Mouse (Mus musculus): ENCODE data around the gene Usp21.
"Not testable (repeated sequence)": the region's sequence is repeated elsewhere in the genome, so short reads cannot be mapped to it uniquely, and the experiment has no call there.

Gene Usp21

GRCm38 (mm10) chr1:171287136-171288081 is at the start of gene Usp21:
Gene Usp21 (minus strand): TSS chr1:171287991.
- Histone ChIP-seq H3K27me3 (ENCODE audit: control insufficient read depth, insufficient read depth, low read length, poor library complexity, severe bottlenecking) (no peaks in the 10 kb centered on the region), H3K36me3 (ENCODE audit: control insufficient read depth, insufficient read depth, low read length, poor library complexity, severe bottlenecking) (peaks cover 2% of the 10 kb centered on the region; the same call in 1 of the 2 replicates)

GRCm38 (mm10) chr1:171330216-171330560 is 42.4 kb upstream of the Usp21 start:
- H3K36me3 ChIP-seq (ENCODE audit: control insufficient read depth, insufficient read depth, low read length, poor library complexity, severe bottlenecking) = no peaks in the 10 kb centered on the region
- no peak for DNase-seq (ENCODE audit: low read depth, low spot score)

More at GRCm38 (mm10) chr1:171287136-171288081, at the start of gene Usp21:
- peak; percentile 93 for DNase-seq (ENCODE audit: low read depth, low spot score)

GRCm38 (mm10) chr1:171329433-171330215 is 41.8 kb upstream of the Usp21 start:
- Histone ChIP-seq H3K27me3 (ENCODE audit: control insufficient read depth, insufficient read depth, low read length, poor library complexity, severe bottlenecking) (no peaks in the 10 kb centered on the region; the same call in 1 of the 2 replicates), H3K36me3 (ENCODE audit: control insufficient read depth, insufficient read depth, low read length, poor library complexity, severe bottlenecking) (no peaks in the 10 kb centered on the region)
- DNase-seq (ENCODE audit: low read depth, low spot score) = peak; percentile 37

More at GRCm38 (mm10) chr1:171330216-171330560, 42.4 kb upstream of the Usp21 start:
- no peaks in the 10 kb centered on the region for H3K27me3 ChIP-seq (ENCODE audit: control insufficient read depth, insufficient read depth, low read length, poor library complexity, severe bottlenecking)

GRCm38 (mm10) chr1:171328839-171329432 is 41.1 kb upstream of the Usp21 start, which contains the start of gene Dedd:
Gene Dedd (plus strand): TSS chr1:171329145.
- DNase-seq (ENCODE audit: low read depth, low spot score) = peak; percentile 94
- no peaks in the 10 kb centered on the region; the same call in 1 of the 2 replicates for H3K27me3 ChIP-seq (ENCODE audit: control insufficient read depth, insufficient read depth, low read length, poor library complexity, severe bottlenecking)
- 0 out of 2 replicates have a peak, but pooled peaks cover 1% of the 10 kb centered on the region for H3K36me3 ChIP-seq (ENCODE audit: control insufficient read depth, insufficient read depth, low read length, poor library complexity, severe bottlenecking)

- no peaks in the 10 kb centered on the region; the same call in 1 of the 2 replicates for H3K27me3 ChIP-seq (ENCODE audit: control insufficient read depth, insufficient read depth, low read length, poor library complexity, severe bottlenecking)
- DNase-seq (ENCODE audit: low read depth, low spot score) = peak; percentile 14
- 0 out of 2 replicates have a peak, but pooled peaks cover 1% of the 10 kb centered on the region for H3K36me3 ChIP-seq (ENCODE audit: control insufficient read depth, insufficient read depth, low read length, poor library complexity, severe bottlenecking)
Observed at GRCm38 (mm10) chr1:171328244-171328643, 40.5 kb upstream of the Usp21 start.

GRCm38 (mm10) chr1:171326588-171326987 is 38.8 kb upstream of the Usp21 start:
- not testable (repeated sequence) for H3K27me3 ChIP-seq (ENCODE audit: control insufficient read depth, insufficient read depth, low read length, poor library complexity, severe bottlenecking); H3K36me3 ChIP-seq (ENCODE audit: control insufficient read depth, insufficient read depth, low read length, poor library complexity, severe bottlenecking)

GRCm38 (mm10) chr1:171325571-171325970 is 37.8 kb upstream of the Usp21 start:
- no peaks in the 10 kb centered on the region; the same call in 1 of the 2 replicates for H3K27me3 ChIP-seq (ENCODE audit: control insufficient read depth, insufficient read depth, low read length, poor library complexity, severe bottlenecking)
- no peak for DNase-seq (ENCODE audit: low read depth, low spot score)
- H3K36me3 ChIP-seq (ENCODE audit: control insufficient read depth, insufficient read depth, low read length, poor library complexity, severe bottlenecking) = 0 out of 2 replicates have a peak, but pooled peaks cover 1% of the 10 kb centered on the region

More at GRCm38 (mm10) chr1:171326588-171326987, 38.8 kb upstream of the Usp21 start:
- DNase-seq (ENCODE audit: low read depth, low spot score) = peak; percentile 51

- Histone ChIP-seq H3K27me3 (ENCODE audit: control insufficient read depth, insufficient read depth, low read length, poor library complexity, severe bottlenecking) (no peaks in the 10 kb centered on the region; the same call in 1 of the 2 replicates), H3K36me3 (ENCODE audit: control insufficient read depth, insufficient read depth, low read length, poor library complexity, severe bottlenecking) (0 out of 2 replicates have a peak, but pooled peaks cover 1% of the 10 kb centered on the region)
- DNase-seq (ENCODE audit: low read depth, low spot score) = no peak
Observed at GRCm38 (mm10) chr1:171322012-171322411, 34.2 kb upstream of the Usp21 start.

GRCm38 (mm10) chr1:171321415-171321814 is 33.6 kb upstream of the Usp21 start:
- peak; percentile 60 for DNase-seq (ENCODE audit: low read depth, low spot score)

GRCm38 (mm10) chr1:171320151-171320550 is 32.4 kb upstream of the Usp21 start:
- H3K27me3 ChIP-seq (ENCODE audit: control insufficient read depth, insufficient read depth, low read length, poor library complexity, severe bottlenecking) = no peaks in the 10 kb centered on the region; the same call in 1 of the 2 replicates

More at GRCm38 (mm10) chr1:171321415-171321814, 33.6 kb upstream of the Usp21 start:
- 0 out of 2 replicates have a peak, but pooled peaks cover 1% of the 10 kb centered on the region for H3K36me3 ChIP-seq (ENCODE audit: control insufficient read depth, insufficient read depth, low read length, poor library complexity, severe bottlenecking)
- no peaks in the 10 kb centered on the region; the same call in 1 of the 2 replicates for H3K27me3 ChIP-seq (ENCODE audit: control insufficient read depth, insufficient read depth, low read length, poor library complexity, severe bottlenecking)

GRCm38 (mm10) chr1:171319748-171320147 is 32.0 kb upstream of the Usp21 start:
- Histone ChIP-seq H3K36me3 (ENCODE audit: control insufficient read depth, insufficient read depth, low read length, poor library complexity, severe bottlenecking) (0 out of 2 replicates have a peak, but pooled peaks cover 1% of the 10 kb centered on the region), H3K27me3 (ENCODE audit: control insufficient read depth, insufficient read depth, low read length, poor library complexity, severe bottlenecking) (no peaks in the 10 kb centered on the region)
- no peak for DNase-seq (ENCODE audit: low read depth, low spot score)

More at GRCm38 (mm10) chr1:171320151-171320550, 32.4 kb upstream of the Usp21 start:
- H3K36me3 ChIP-seq (ENCODE audit: control insufficient read depth, insufficient read depth, low read length, poor library complexity, severe bottlenecking) = 0 out of 2 replicates have a peak, but pooled peaks cover 1% of the 10 kb centered on the region
- DNase-seq (ENCODE audit: low read depth, low spot score) = no peak

- no peak for DNase-seq (ENCODE audit: low read depth, low spot score)
- Histone ChIP-seq H3K27me3 (ENCODE audit: control insufficient read depth, insufficient read depth, low read length, poor library complexity, severe bottlenecking) (no peaks in the 10 kb centered on the region), H3K36me3 (ENCODE audit: control insufficient read depth, insufficient read depth, low read length, poor library complexity, severe bottlenecking) (no peaks in the 10 kb centered on the region)
Observed at GRCm38 (mm10) chr1:171309321-171309720, 21.5 kb upstream of the Usp21 start.

- H3K27me3 ChIP-seq (ENCODE audit: control insufficient read depth, insufficient read depth, low read length, poor library complexity, severe bottlenecking); H3K36me3 ChIP-seq (ENCODE audit: control insufficient read depth, insufficient read depth, low read length, poor library complexity, severe bottlenecking): not testable (repeated sequence)
Observed at GRCm38 (mm10) chr1:171306157-171306556, 18.4 kb upstream of the Usp21 start.

GRCm38 (mm10) chr1:171298226-171298625 is 10.4 kb upstream of the Usp21 start:
- Histone ChIP-seq H3K27me3 (ENCODE audit: control insufficient read depth, insufficient read depth, low read length, poor library complexity, severe bottlenecking) (no peaks in the 10 kb centered on the region), H3K36me3 (ENCODE audit: control insufficient read depth, insufficient read depth, low read length, poor library complexity, severe bottlenecking) (no peaks in the 10 kb centered on the region)
- DNase-seq (ENCODE audit: low read depth, low spot score) = no peak

More at GRCm38 (mm10) chr1:171306157-171306556, 18.4 kb upstream of the Usp21 start:
- not testable (repeated sequence) for DNase-seq (ENCODE audit: low read depth, low spot score)
